Mouse (Mus musculus) CH12.LX (cell line): ENCODE data around the gene Tmem229a. TPM values are rescaled to one million over a fixed set of nuclear protein-coding genes. Genes with fewer than 3 reads are reported as not detected.

Experiments used
- DNase-seq: peaks from one replicate; pipeline ENCODE4 v3.0.0-alpha.2; 2013; ENCODE audit errors: extremely low read depth
- H3K27ac ChIP-seq: 2 replicates; pipeline ENCODE4 v1.5.1; 2012; ENCODE audit warnings: low read depth, mild to moderate bottlenecking, control low read depth, moderate library complexity; ENCODE audit not compliant: insufficient read depth
- H3K27me3 ChIP-seq: replicated peaks from 2 replicates; pipeline ENCODE3; 2012; ENCODE audit warnings: inconsistent platforms
- H3K36me3 ChIP-seq, 2 experiments: replicated peaks in 1 of 2; 2 replicates each; pipeline versions ENCODE3 to v1.6.1; 2012; ENCODE audit warnings: inconsistent platforms in 1 of 2, low read length in 1 of 2, mild to moderate bottlenecking in 1 of 2, mixed read lengths in 1 of 2, moderate library complexity in 1 of 2; ENCODE audit not compliant: control insufficient read depth in 1 of 2, insufficient read depth in 1 of 2
- H3K4me1 ChIP-seq, 2 experiments: 2 replicates each; pipeline ENCODE4 v1.6.1; 2012; ENCODE audit warnings: inconsistent platforms in 1 of 2, moderate library complexity in 1 of 2; ENCODE audit not compliant: insufficient read depth in 2 of 2, control insufficient read depth in 1 of 2
- H3K4me2 ChIP-seq: 2 replicates; pipeline ENCODE4 v1.6.1; 2012; ENCODE audit warnings: low read depth, mild to moderate bottlenecking, control low read depth; ENCODE audit not compliant: poor library complexity, insufficient read depth, severe bottlenecking
- H3K4me3 ChIP-seq, 3 experiments: fragments of 150-350 bp in 1 of 3; sonication (generic) in 1 of 3; replicated peaks in 1 of 3; 2 replicates each; pipeline versions ENCODE3 to v1.5.1; 2011 to 2012; ENCODE audit warnings: low read depth in 2 of 3, low read length in 2 of 3, mild to moderate bottlenecking in 2 of 3, moderate library complexity in 2 of 3, control low read depth in 1 of 3, improper control_type of control experiment in 1 of 3, inconsistent platforms in 1 of 3, mixed read lengths in 1 of 3; ENCODE audit not compliant: poor library complexity in 1 of 3
- H3K79me2 ChIP-seq: replicated peaks from 2 replicates; pipeline ENCODE4 v1.6.1; 2012; ENCODE audit warnings: mild to moderate bottlenecking, moderate library complexity; ENCODE audit not compliant: control insufficient read depth, poor library complexity, insufficient read depth, severe bottlenecking; ENCODE audit errors: extremely low read depth
- H3K9ac ChIP-seq: 2 replicates; pipeline ENCODE4 v1.6.1; 2012; ENCODE audit warnings: low read depth, mild to moderate bottlenecking, control low read depth, moderate library complexity; ENCODE audit not compliant: insufficient read depth
- H3K9me3 ChIP-seq: replicated peaks from 2 replicates; pipeline ENCODE3; 2012; ENCODE audit warnings: low read length, inconsistent platforms, mixed read lengths
- CHD1 ChIP-seq: IDR thresholded peaks from 2 replicates; pipeline ENCODE4 v1.6.1; 2012; ENCODE audit warnings: low read depth, low read length, improper control_type of control experiment, inconsistent platforms
- CHD2 ChIP-seq: IDR thresholded peaks from 2 replicates; pipeline ENCODE4 v1.6.1; 2011; ENCODE audit warnings: low read length, improper control_type of control experiment
- HCFC1 ChIP-seq: IDR thresholded peaks from 2 replicates; pipeline ENCODE4 v1.6.1; 2012; ENCODE audit warnings: low read depth, mild to moderate bottlenecking, inconsistent platforms, low read length, improper control_type of control experiment
- KAT2A ChIP-seq: IDR thresholded peaks from 2 replicates; pipeline ENCODE4 v1.6.1; 2012; ENCODE audit warnings: low read length, improper control_type of control experiment, inconsistent platforms; ENCODE audit not compliant: insufficient replicate concordance
- MAFK ChIP-seq: IDR thresholded peaks from 2 replicates; pipeline ENCODE4 v1.6.1; 2011; ENCODE audit warnings: low read length, improper control_type of control experiment; ENCODE audit not compliant: insufficient replicate concordance
- MAZ ChIP-seq: IDR thresholded peaks from 2 replicates; pipeline ENCODE4 v1.6.1; 2012; ENCODE audit warnings: low read depth, mild to moderate bottlenecking, inconsistent platforms, low read length, improper control_type of control experiment, moderate library complexity
- MXI1 ChIP-seq: IDR thresholded peaks from 2 replicates; pipeline ENCODE4 v1.6.1; 2011; ENCODE audit warnings: mild to moderate bottlenecking, low read depth, low read length, improper control_type of control experiment
- NRF1 ChIP-seq: IDR thresholded peaks from 2 replicates; pipeline ENCODE4 v1.6.1; 2014; ENCODE audit warnings: low read depth, mild to moderate bottlenecking, inconsistent platforms, low read length, improper control_type of control experiment, moderate library complexity
- POLR2A ChIP-seq: IDR thresholded peaks from 2 replicates; pipeline ENCODE4 v1.6.1; 2011; ENCODE audit warnings: low read depth, mild to moderate bottlenecking, improper control_type of control experiment, low read length
- RCOR1 ChIP-seq: conservative IDR thresholded peaks from 2 replicates; pipeline ENCODE4 v1.6.1; 2012; ENCODE audit warnings: low read depth, mild to moderate bottlenecking, inconsistent platforms, low read length, improper control_type of control experiment
- TBP ChIP-seq: conservative IDR thresholded peaks from 2 replicates; pipeline ENCODE4 v1.6.1; 2011; ENCODE audit warnings: low read depth, low read length, improper control_type of control experiment
- TCF12 ChIP-seq: IDR thresholded peaks from 2 replicates; pipeline ENCODE4 v1.6.1; 2014; ENCODE audit warnings: low read depth, mild to moderate bottlenecking, inconsistent platforms, low read length, improper control_type of control experiment
- UBTF ChIP-seq: IDR thresholded peaks from 2 replicates; pipeline ENCODE4 v1.6.1; 2012; ENCODE audit warnings: low read depth, mild to moderate bottlenecking, inconsistent platforms, low read length, improper control_type of control experiment, moderate library complexity
- USF1 ChIP-seq: IDR thresholded peaks from 2 replicates; pipeline ENCODE4 v1.6.1; 2014; ENCODE audit warnings: low read depth, mild to moderate bottlenecking, inconsistent platforms, low read length, improper control_type of control experiment
- ZC3H11A ChIP-seq: IDR thresholded peaks from 2 replicates; pipeline ENCODE4 v1.6.1; 2012; ENCODE audit warnings: low read depth, mild to moderate bottlenecking, inconsistent platforms, low read length, improper control_type of control experiment
- ZMIZ1 ChIP-seq: IDR thresholded peaks from 2 replicates; pipeline ENCODE4 v1.6.1; 2012; ENCODE audit warnings: low read depth, mild to moderate bottlenecking, inconsistent platforms, low read length, improper control_type of control experiment
- dilution Hi-C: fragments of 300-500 bp; cut with MboI; formaldehyde crosslinking; loops from 2 replicates; pipeline ENCODE4 v1.14.3; 2020; ENCODE audit warnings: low sequenced_read_pairs; ENCODE audit not compliant: extremely low pct_unique_long_range_greater_than_20kb, extremely low pct_ligation_motif_present
- in situ Hi-C: fragments of 300-500 bp; cut with MboI; formaldehyde crosslinking; loops from 3 replicates; pipeline ENCODE4 v1.14.3; 2019; ENCODE audit warnings: low sequenced_read_pairs, low pct_ligation_motif_present, low pct_unique_long_range_greater_than_20kb, mixed read lengths
- polyA plus RNA-seq: library from polyadenylated mRNA; unstranded; fragments of >175 nt; gene quantifications from 2 replicates; pipeline ENCODE4 v1.2.1, GENCODE M21; 2012; ENCODE audit warnings: low read depth; ENCODE audit not compliant: insufficient read length
- total RNA-seq, 2 experiments: library from RNA; depleted of rRNA; stranded (reverse); fragments of 300-350 nt in 1 of 2; fragments of >200 nt in 1 of 2; gene quantifications; 2 replicates each; pipeline ENCODE4 v1.2.3; 2012 to 2014

Gene Tmem229a
- not detected in 2 replicates for total RNA-seq (2012; rRNA removed)
- total RNA-seq (2014; rRNA removed): not detected in 2 replicates
- polyA plus RNA-seq: not detected in 2 replicates

- Histone ChIP-seq H3K4me2 (no peak within 1 kb of the TSS), H3K9me3 (peaks cover 15% of the 10 kb centered on the region), H3K27me3 (no peaks in the 10 kb centered on the region), H3K4me3 (no peak within 1 kb of the TSS), H3K4me1 (no peaks in the 10 kb centered on the region), H3K27ac (no peak within 1 kb of the TSS), H3K9ac (no peak within 1 kb of the TSS), H3K79me2 (no peaks in the 10 kb centered on the region), H3K36me3 (no peaks in the 10 kb centered on the region)
- dilution Hi-C loops: no loop called here
- no peak for TF ChIP-seq TBP
- TF ChIP-seq ZC3H11A: no peak
- TF ChIP-seq CHD2: no peak
- no peak for TF ChIP-seq MAFK
- no peak for TF ChIP-seq KAT2A
- TF ChIP-seq ZMIZ1: no peak
- TF ChIP-seq TCF12: no peak
- no peak for TF ChIP-seq MXI1
- no peak for TF ChIP-seq POLR2A
- TF ChIP-seq NRF1: no peak
- no peak for TF ChIP-seq MAZ
- no peak for TF ChIP-seq CHD1
- TF ChIP-seq HCFC1: no peak
- TF ChIP-seq UBTF: no peak
- TF ChIP-seq RCOR1: no peak
- in situ Hi-C loops: no loop called here
- DNase-seq: no peak
Measured at GRCm38 (mm10) chr6:24955946-24956585, at the start of gene Tmem229a. Gene Tmem229a, minus strand, starts transcription at chr6:24956297.

- no peak for TF ChIP-seq USF1
- no peak for TF ChIP-seq CHD2
- dilution Hi-C loops (no loop called here), in situ Hi-C loops (no loop called here)
- Histone ChIP-seq H3K9ac (no peak overlapping the region), H3K4me2 (no peak overlapping the region), H3K27me3 (no peaks in the 10 kb centered on the region), H3K4me1 (no peaks in the 10 kb centered on the region), H3K79me2 (no peaks in the 10 kb centered on the region), H3K27ac (no peak overlapping the region), H3K36me3 (no peaks in the 10 kb centered on the region), H3K4me3 (no peak overlapping the region), H3K9me3 (no peaks in the 10 kb centered on the region)
- DNase-seq: no peak
Measured at GRCm38 (mm10) chr6:24993754-24994153, 37.7 kb upstream of the Tmem229a start.
